In genomic region chr3:83234457-83234856, GRCm38 (mm10) we compare ENCODE assay signal across 17 mouse cellular contexts.
A peak's percentile ranks its signal among the peaks of the same experiment; 100 is the strongest.
DNase-seq lines count a peak whose midpoint lies in the region; ATAC-seq and TF ChIP-seq lines count a peak whose summit lies in the region.
"Had no signal": no experiment of that assay in that cellular context is flagged by ENCODE, and none has a peak within 500 bp of the region (broad histone marks: within the 10 kb centered on the region; RNA-seq: fewer than 3 reads in every experiment).

No protein-coding gene starts in this region.

- H3K4me2 ChIP-seq in forebrain, embryonic 16.5 days (ENCODE audit: low read length) = no peak overlapping the region
- H3K4me2 ChIP-seq in forebrain, embryonic 11.5 days (ENCODE audit: low read depth, low read length, severe bottlenecking) = no peak overlapping the region
- H3K4me2 ChIP-seq in hindbrain, embryonic 14.5 days (replicated peaks) = no peak overlapping the region
- no peak overlapping the region for H3K4me2 ChIP-seq in hindbrain, embryonic 16.5 days (ENCODE audit: low read length)
- no peak overlapping the region for H3K4me2 ChIP-seq in lung, postnatal 0 days (replicated peaks; ENCODE audit: low read depth, low read length)
- H3K4me2 ChIP-seq: embryonic facial prominence, embryonic 12.5 days; liver, embryonic 13.5 days had no signal

- WGBS in forebrain, embryonic 16.5 days = 69% methylated on average over 4 of the region's 4 CpGs
- WGBS in forebrain, embryonic 11.5 days = 84% methylated on average over 4 of the region's 4 CpGs
- WGBS in hindbrain, embryonic 14.5 days = 72% methylated on average over 4 of the region's 4 CpGs
- 69% methylated on average over 4 of the region's 4 CpGs for WGBS in hindbrain, embryonic 16.5 days
- WGBS in lung, postnatal 0 days = 32% methylated on average over 4 of the region's 4 CpGs
- 21% methylated on average over 4 of the region's 4 CpGs for WGBS in lung, adult 2 months

- H3K27ac ChIP-seq in forebrain, embryonic 16.5 days (ENCODE audit: low read length) = no peak overlapping the region
- H3K27ac ChIP-seq in forebrain, embryonic 11.5 days (ENCODE audit: low read depth, low read length) = no peak overlapping the region
- H3K27ac ChIP-seq in hindbrain, embryonic 14.5 days = no peak overlapping the region
- no peak overlapping the region for H3K27ac ChIP-seq in hindbrain, embryonic 16.5 days (ENCODE audit: low read depth, low read length)
- H3K27ac ChIP-seq in lung, postnatal 0 days (ENCODE audit: low read length) = no peak overlapping the region
- H3K27ac ChIP-seq: embryonic facial prominence, embryonic 12.5 days; heart, adult 2 months; hindbrain, postnatal 0 days; kidney, postnatal 0 days; liver, embryonic 13.5 days had no signal

- no peak overlapping the region for H3K9ac ChIP-seq in forebrain, embryonic 16.5 days (replicated peaks; ENCODE audit: low read depth, low read length)
- no peak overlapping the region for H3K9ac ChIP-seq in forebrain, embryonic 11.5 days (ENCODE audit: low read length)
- H3K9ac ChIP-seq in hindbrain, embryonic 14.5 days = no peak overlapping the region
- no peak overlapping the region for H3K9ac ChIP-seq in hindbrain, embryonic 16.5 days (ENCODE audit: low read depth, low read length)
- no peak overlapping the region for H3K9ac ChIP-seq in lung, postnatal 0 days (replicated peaks; ENCODE audit: low read depth)
- H3K9ac ChIP-seq: embryonic facial prominence, embryonic 12.5 days; liver, embryonic 13.5 days had no signal

- peaks cover 2% of the 10 kb centered on the region; the same call in 1 of the 2 replicates for H3K4me1 ChIP-seq in forebrain, embryonic 16.5 days (replicated peaks; ENCODE audit: control insufficient read depth, insufficient read depth, low read length)
- H3K4me1 ChIP-seq in forebrain, embryonic 11.5 days (replicated peaks; ENCODE audit: control insufficient read depth, insufficient read depth, low read length) = no peaks in the 10 kb centered on the region
- H3K4me1 ChIP-seq in hindbrain, embryonic 14.5 days (replicated peaks; ENCODE audit: control insufficient read depth, insufficient read depth, low read length) = no peaks in the 10 kb centered on the region
- 0 out of 2 replicates have a peak, but pooled peaks cover 2% of the 10 kb centered on the region for H3K4me1 ChIP-seq in hindbrain, embryonic 16.5 days (ENCODE audit: control insufficient read depth, insufficient read depth, low read depth, low read length)
- H3K4me1 ChIP-seq in lung, postnatal 0 days (ENCODE audit: insufficient read depth, low read depth, low read length) = no peaks in the 10 kb centered on the region
- H3K4me1 ChIP-seq in lung, adult 2 months (ENCODE audit: control insufficient read depth, insufficient read depth, low read length) = no peaks in the 10 kb centered on the region
- H3K4me1 ChIP-seq: liver, embryonic 13.5 days had no signal

- TF ChIP-seq POLR2A in lung, adult 2 months (IDR thresholded peaks at IDR 0.05; ENCODE audit: borderline replicate concordance, extremely low read depth, low read depth, low read length) = no peak

- peak; percentile 67 for TF ChIP-seq EP300 in lung, postnatal 0 days (IDR thresholded peaks at IDR 0.05)

- H3K36me3 ChIP-seq in forebrain, embryonic 16.5 days (ENCODE audit: control insufficient read depth, insufficient read depth) = no peaks in the 10 kb centered on the region
- no peaks in the 10 kb centered on the region for H3K36me3 ChIP-seq in forebrain, embryonic 11.5 days (ENCODE audit: control insufficient read depth, insufficient read depth, low read length)
- no peaks in the 10 kb centered on the region for H3K36me3 ChIP-seq in hindbrain, embryonic 14.5 days (replicated peaks; ENCODE audit: control insufficient read depth, insufficient read depth)
- H3K36me3 ChIP-seq in hindbrain, embryonic 16.5 days (ENCODE audit: control insufficient read depth, insufficient read depth, low read length) = no peaks in the 10 kb centered on the region
- H3K36me3 ChIP-seq in lung, postnatal 0 days (ENCODE audit: insufficient read depth, low read length) = no peaks in the 10 kb centered on the region
- H3K36me3 ChIP-seq: embryonic facial prominence, embryonic 12.5 days; liver, embryonic 13.5 days had no signal

- DNase-seq in adrenal gland, adult 2 months = peak; percentile 20
- DNase-seq in adrenal gland, adult 8-10 months = no peak
- DNase-seq in forebrain, embryonic 11.5 days (ENCODE audit: low spot score) = no peak
- DNase-seq in hindbrain, embryonic 14.5 days (ENCODE audit: low spot score) = no peak
- no peak for DNase-seq in lung, postnatal 0 days (ENCODE audit: low spot score)
- DNase-seq in lung, adult 2 months = no peak
- DNase-seq: gastrocnemius, postnatal 10 days; heart, adult 2 months; liver, embryonic 13.5 days; lung, postnatal 10 days had no signal

- no peak for TF ChIP-seq CTCF in lung, postnatal 0 days (IDR thresholded peaks at IDR 0.05)
- TF ChIP-seq CTCF in lung, adult 2 months (IDR thresholded peaks at IDR 0.05; ENCODE audit: insufficient read depth, low read length) = no peak

- 0 out of 2 replicates have a peak, but pooled peaks have one; percentile 31 for ATAC-seq in forebrain, embryonic 16.5 days
- no peak for ATAC-seq in forebrain, embryonic 11.5 days (replicated peaks; ENCODE audit: low FRiP score)
- ATAC-seq in hindbrain, embryonic 14.5 days (ENCODE audit: low FRiP score) = peak; percentile 48; the same call in 1 of the 2 replicates
- ATAC-seq in hindbrain, embryonic 16.5 days = no peak
- ATAC-seq in lung, postnatal 0 days = peak; percentile 62
- ATAC-seq: midbrain, embryonic 16.5 days had no signal

- no peaks in the 10 kb centered on the region for H3K27me3 ChIP-seq in forebrain, embryonic 16.5 days (replicated peaks; ENCODE audit: control insufficient read depth, insufficient read depth, low read length)
- H3K27me3 ChIP-seq in forebrain, embryonic 11.5 days (ENCODE audit: control insufficient read depth, insufficient read depth, low read length) = no peaks in the 10 kb centered on the region
- H3K27me3 ChIP-seq in hindbrain, embryonic 14.5 days (ENCODE audit: control insufficient read depth, insufficient read depth, low read length) = no peaks in the 10 kb centered on the region
- no peaks in the 10 kb centered on the region for H3K27me3 ChIP-seq in hindbrain, embryonic 16.5 days (replicated peaks; ENCODE audit: control insufficient read depth, insufficient read depth, low read length)
- no peaks in the 10 kb centered on the region for H3K27me3 ChIP-seq in lung, postnatal 0 days (replicated peaks; ENCODE audit: insufficient read depth, low read length)
- H3K27me3 ChIP-seq: CH12.LX; embryonic facial prominence, embryonic 12.5 days; liver, embryonic 13.5 days had no signal

- H3K9me3 ChIP-seq in forebrain, embryonic 16.5 days (ENCODE audit: control insufficient read depth, low read length) = no peaks in the 10 kb centered on the region
- H3K9me3 ChIP-seq in forebrain, embryonic 11.5 days (ENCODE audit: control insufficient read depth, low read length) = no peaks in the 10 kb centered on the region
- no peaks in the 10 kb centered on the region for H3K9me3 ChIP-seq in hindbrain, embryonic 14.5 days (ENCODE audit: control insufficient read depth, low read length)
- no peaks in the 10 kb centered on the region for H3K9me3 ChIP-seq in hindbrain, embryonic 16.5 days (ENCODE audit: control insufficient read depth, low read length)
- H3K9me3 ChIP-seq in lung, postnatal 0 days (ENCODE audit: low read length) = no peaks in the 10 kb centered on the region
- H3K9me3 ChIP-seq: embryonic facial prominence, embryonic 12.5 days had no signal

- H3K4me3 ChIP-seq in forebrain, embryonic 16.5 days (replicated peaks; ENCODE audit: low read length) = no peak overlapping the region
- no peak overlapping the region for H3K4me3 ChIP-seq in forebrain, embryonic 11.5 days (ENCODE audit: low read depth, low read length)
- no peak overlapping the region for H3K4me3 ChIP-seq in hindbrain, embryonic 14.5 days (replicated peaks; ENCODE audit: low read length)
- H3K4me3 ChIP-seq in hindbrain, embryonic 16.5 days (ENCODE audit: low read length) = no peak overlapping the region
- no peak overlapping the region for H3K4me3 ChIP-seq in lung, postnatal 0 days (ENCODE audit: low read depth, low read length)
- H3K4me3 ChIP-seq in lung, adult 2 months (replicated peaks; ENCODE audit: extremely low read depth, low read depth, low read length) = no peak overlapping the region
- H3K4me3 ChIP-seq: embryonic facial prominence, embryonic 12.5 days; heart, adult 2 months; liver, embryonic 13.5 days had no signal

Comparison
In these comparisons a context has a peak if more than half of its experiments do, and no peak if none do; other contexts are left out.
1. ATAC-seq: peak in forebrain, embryonic 16.5 days (single experiment), hindbrain, embryonic 14.5 days (single experiment) and lung, postnatal 0 days (single experiment); none in forebrain, embryonic 11.5 days (single experiment) and hindbrain, embryonic 16.5 days (single experiment).